Mouse (Mus musculus): ENCODE measurements around the gene Ick. TPM values are rescaled to one million over a fixed set of nuclear protein-coding genes. Genes with fewer than 3 reads are reported as not detected.
A peak's percentile ranks its signal among the peaks of the same experiment; 100 is the strongest.

Ick gene
- polyA plus RNA-seq, 1 experiment, result 8.4 TPM

DNA sequence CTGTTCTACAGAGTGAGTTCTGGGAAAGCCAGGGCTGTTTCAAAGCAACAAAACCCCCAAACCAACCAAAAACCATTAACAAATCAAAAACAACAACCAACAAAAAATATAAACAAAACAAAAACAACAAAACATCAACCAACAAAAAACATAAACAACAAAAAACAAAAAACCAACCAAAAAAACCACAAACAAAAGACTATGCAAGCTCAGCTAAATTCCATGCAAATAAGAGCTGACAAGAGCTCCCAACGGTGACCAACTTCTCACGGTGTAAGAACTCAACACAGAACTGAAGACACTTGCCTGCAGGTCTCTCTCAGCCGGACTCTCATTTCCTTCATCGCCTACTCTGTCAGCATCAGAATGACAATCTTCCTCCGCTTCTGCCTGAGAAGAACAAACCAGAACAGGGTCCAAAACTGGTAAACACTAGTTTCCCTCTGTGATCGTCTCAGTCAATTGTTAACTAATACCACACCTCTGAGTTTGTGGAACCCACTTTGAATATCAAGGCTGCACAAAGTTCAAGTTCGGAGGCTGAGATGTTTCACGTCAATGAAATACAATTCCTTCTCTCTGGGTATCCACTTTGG lies 4.9 kb upstream of the Ick start:
- no peak overlapping the region for H3K4me3 ChIP-seq (ENCODE audit: control insufficient read depth, low read depth, low read length)
- H3K27ac ChIP-seq (ENCODE audit: control insufficient read depth, insufficient read depth, low read depth, low read length), result no peak overlapping the region
- H3K27me3 ChIP-seq (ENCODE audit: control insufficient read depth, insufficient read depth, low read length), result no peaks in the 10 kb centered on the region
- H3K4me1 ChIP-seq (ENCODE audit: control insufficient read depth, insufficient read depth, low read length), result peaks cover 6% of the 10 kb centered on the region; the same call in 1 of the 2 replicates
- TF ChIP-seq POLR2A (IDR thresholded peaks at IDR 0.05; ENCODE audit: control insufficient read depth, low read depth, low read length) (no peak), CTCF (IDR thresholded peaks at IDR 0.05; ENCODE audit: control insufficient read depth, insufficient read depth, insufficient replicate concordance, low read depth, low read length) (no peak)
- H3K36me3 ChIP-seq (ENCODE audit: control insufficient read depth, insufficient read depth, low read length), result peaks cover 4% of the 10 kb centered on the region; the same call in 1 of the 2 replicates

DNA sequence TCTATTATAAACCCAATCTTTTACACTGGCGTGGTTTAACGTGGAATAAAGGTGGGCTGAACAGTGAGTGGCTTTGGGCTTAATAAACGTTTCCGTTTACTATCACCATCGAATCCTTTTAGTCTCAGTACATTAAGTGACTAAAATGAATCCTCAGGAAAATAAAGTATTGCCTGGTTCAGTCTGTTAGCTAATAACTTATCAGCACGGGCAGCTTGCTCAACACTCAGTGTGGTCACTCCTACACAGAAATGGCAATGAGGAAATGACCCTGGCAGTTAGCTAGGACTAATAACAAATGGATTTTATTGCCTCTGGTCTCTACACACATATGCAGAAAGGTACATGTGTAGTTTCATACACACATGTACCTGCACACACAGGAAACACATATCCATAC lies 4.0 kb upstream of the Ick start:
- H3K36me3 ChIP-seq (ENCODE audit: control insufficient read depth, insufficient read depth, low read length), result peaks cover 4% of the 10 kb centered on the region; the same call in 1 of the 2 replicates
- peaks cover 6% of the 10 kb centered on the region for H3K4me1 ChIP-seq (ENCODE audit: control insufficient read depth, insufficient read depth, low read length)
- no peak overlapping the region for H3K27ac ChIP-seq (ENCODE audit: control insufficient read depth, insufficient read depth, low read depth, low read length)
- no peaks in the 10 kb centered on the region for H3K27me3 ChIP-seq (ENCODE audit: control insufficient read depth, insufficient read depth, low read length)
- TF ChIP-seq CTCF (IDR thresholded peaks at IDR 0.05; ENCODE audit: control insufficient read depth, insufficient read depth, insufficient replicate concordance, low read depth, low read length), result no peak
- TF ChIP-seq POLR2A (IDR thresholded peaks at IDR 0.05; ENCODE audit: control insufficient read depth, low read depth, low read length), result no peak
- no peak overlapping the region for H3K4me3 ChIP-seq (ENCODE audit: control insufficient read depth, low read depth, low read length)

DNA sequence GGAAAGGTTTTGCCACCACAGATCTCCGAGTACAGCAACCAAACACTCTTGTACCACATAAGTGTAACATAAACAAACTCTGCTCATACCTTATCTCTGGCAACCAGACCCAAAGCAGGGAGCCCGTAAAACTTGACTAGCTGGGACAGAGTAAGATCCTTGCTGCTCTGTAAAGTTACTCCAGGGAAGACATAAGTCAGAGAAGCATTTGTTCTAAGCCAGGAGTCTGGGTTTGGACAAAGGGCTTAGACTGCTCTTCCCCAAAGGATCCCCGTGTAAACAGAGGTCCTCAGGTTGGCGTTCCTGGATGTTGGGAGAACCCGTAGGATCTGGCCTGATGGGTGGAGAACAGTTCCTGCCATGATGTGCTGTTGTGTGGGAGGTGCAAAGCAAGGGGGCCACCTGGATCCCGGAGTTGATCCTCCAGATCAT lies 3.5 kb upstream of the Ick start:
- peaks cover 3% of the 10 kb centered on the region; the same call in 1 of the 2 replicates for H3K36me3 ChIP-seq (ENCODE audit: control insufficient read depth, insufficient read depth, low read length)
- no peaks in the 10 kb centered on the region for H3K27me3 ChIP-seq (ENCODE audit: control insufficient read depth, insufficient read depth, low read length)
- no peak for TF ChIP-seq CTCF (IDR thresholded peaks at IDR 0.05; ENCODE audit: control insufficient read depth, insufficient read depth, insufficient replicate concordance, low read depth, low read length)
- no peak for TF ChIP-seq POLR2A (IDR thresholded peaks at IDR 0.05; ENCODE audit: control insufficient read depth, low read depth, low read length)
- peaks cover 6% of the 10 kb centered on the region for H3K4me1 ChIP-seq (ENCODE audit: control insufficient read depth, insufficient read depth, low read length)
- H3K27ac ChIP-seq (ENCODE audit: control insufficient read depth, insufficient read depth, low read depth, low read length), result no peak overlapping the region
- H3K4me3 ChIP-seq (ENCODE audit: control insufficient read depth, low read depth, low read length), result no peak overlapping the region

DNA sequence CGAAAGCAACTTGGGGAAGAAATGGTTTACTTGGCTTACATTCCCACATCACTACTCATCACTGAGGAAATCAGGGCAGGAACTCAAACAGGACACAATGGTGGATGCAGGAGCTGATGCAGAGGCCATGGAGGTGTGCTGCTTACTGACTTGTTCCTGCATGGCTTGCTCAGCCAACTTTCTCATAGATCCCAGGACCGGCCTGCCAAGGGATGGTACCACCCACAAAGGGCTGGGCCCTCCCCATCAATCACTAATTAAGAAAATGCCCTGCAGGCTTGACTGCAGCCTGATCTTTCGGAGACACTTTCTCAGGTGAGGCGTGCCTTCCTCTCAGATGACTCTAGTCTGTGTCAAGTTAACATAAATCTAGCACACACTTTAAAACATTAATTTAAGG lies 2.2 kb upstream of the Ick start:
- TF ChIP-seq CTCF (IDR thresholded peaks at IDR 0.05; ENCODE audit: control insufficient read depth, insufficient read depth, insufficient replicate concordance, low read depth, low read length), result no peak
- no peak for TF ChIP-seq POLR2A (IDR thresholded peaks at IDR 0.05; ENCODE audit: control insufficient read depth, low read depth, low read length)
- Histone ChIP-seq H3K4me3 (ENCODE audit: control insufficient read depth, low read depth, low read length) (no peak overlapping the region), H3K27ac (ENCODE audit: control insufficient read depth, insufficient read depth, low read depth, low read length) (no peak overlapping the region)

DNA sequence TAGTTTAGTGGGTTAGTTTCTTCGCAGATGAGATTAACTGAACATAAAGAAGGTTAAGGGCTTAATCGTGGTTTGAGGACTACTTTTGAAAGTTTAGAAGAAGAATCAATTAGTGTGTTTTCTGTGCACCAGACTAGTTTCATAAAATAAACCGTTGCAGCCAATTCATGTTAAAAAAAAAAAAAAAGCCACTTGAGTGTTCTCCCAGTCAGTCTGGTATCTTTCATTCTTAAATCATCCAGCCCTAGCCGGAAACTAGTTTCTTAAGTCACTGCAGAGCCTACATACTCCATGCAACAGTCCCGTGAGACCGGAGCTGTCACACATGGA lies 1.4 kb upstream of the Ick start:
- Histone ChIP-seq H3K27ac (ENCODE audit: control insufficient read depth, insufficient read depth, low read depth, low read length) (no peak overlapping the region; the same call in 1 of the 2 replicates), H3K27me3 (ENCODE audit: control insufficient read depth, insufficient read depth, low read length) (no peaks in the 10 kb centered on the region), H3K4me3 (ENCODE audit: control insufficient read depth, low read depth, low read length) (peak overlapping the region; percentile 87), H3K4me1 (ENCODE audit: control insufficient read depth, insufficient read depth, low read length) (peaks cover 6% of the 10 kb centered on the region), H3K36me3 (ENCODE audit: control insufficient read depth, insufficient read depth, low read length) (peaks cover 2% of the 10 kb centered on the region; the same call in 1 of the 2 replicates)
- TF ChIP-seq CTCF (IDR thresholded peaks at IDR 0.05; ENCODE audit: control insufficient read depth, insufficient read depth, insufficient replicate concordance, low read depth, low read length) (no peak), POLR2A (IDR thresholded peaks at IDR 0.05; ENCODE audit: control insufficient read depth, low read depth, low read length) (no peak)

More for the DNA sequence above, 2.2 kb upstream of the Ick start:
- Histone ChIP-seq H3K4me1 (ENCODE audit: control insufficient read depth, insufficient read depth, low read length) (peaks cover 6% of the 10 kb centered on the region), H3K27me3 (ENCODE audit: control insufficient read depth, insufficient read depth, low read length) (no peaks in the 10 kb centered on the region), H3K36me3 (ENCODE audit: control insufficient read depth, insufficient read depth, low read length) (peaks cover 3% of the 10 kb centered on the region; the same call in 1 of the 2 replicates)

DNA sequence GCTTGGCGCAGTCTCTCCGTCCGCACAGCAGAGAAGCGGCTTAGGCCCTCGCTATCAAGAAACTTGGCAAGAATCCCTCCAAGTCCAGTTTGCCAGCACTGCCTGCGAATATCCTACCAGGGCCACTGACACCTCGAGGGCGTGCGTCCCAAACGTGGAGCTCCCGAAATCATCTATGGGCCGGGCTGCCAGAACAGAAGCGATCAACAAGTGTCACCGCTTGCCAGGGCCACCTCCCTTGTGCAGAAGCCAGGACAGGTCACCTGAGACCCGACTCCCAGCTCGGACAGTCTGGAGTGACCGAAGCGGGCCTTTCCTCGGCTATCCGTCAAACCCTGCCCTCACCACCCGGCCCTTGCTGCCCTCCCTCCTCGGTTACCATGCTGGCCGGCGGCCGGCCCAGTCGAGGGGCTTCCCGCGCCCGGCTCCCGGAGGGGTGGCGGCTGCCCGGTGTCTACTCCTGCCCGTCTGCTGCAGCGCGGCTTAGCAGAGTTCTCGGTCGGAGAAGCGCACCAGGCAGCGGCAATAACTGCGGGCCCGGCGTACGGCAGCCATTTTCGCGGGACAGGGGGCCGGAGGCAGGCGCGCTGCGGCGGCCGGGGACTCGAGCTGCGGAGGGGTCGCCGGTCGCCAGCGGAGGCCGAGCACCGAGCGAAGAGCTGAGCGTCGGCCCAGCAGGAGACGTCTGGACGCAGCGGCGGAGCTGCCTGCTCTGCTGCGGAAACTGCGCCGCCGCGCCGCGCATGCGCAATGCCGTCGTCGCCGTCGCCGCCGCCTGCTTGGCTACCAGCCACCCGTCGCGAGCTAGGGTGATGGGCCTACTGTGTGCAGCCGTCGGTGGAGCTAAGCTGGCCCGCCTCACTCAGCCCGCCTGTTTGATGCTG lies 838 bp upstream of the Ick start:
- peaks cover 2% of the 10 kb centered on the region; the same call in 1 of the 2 replicates for H3K36me3 ChIP-seq (ENCODE audit: control insufficient read depth, insufficient read depth, low read length)
- peak; percentile 88 for TF ChIP-seq POLR2A (IDR thresholded peaks at IDR 0.05; ENCODE audit: control insufficient read depth, low read depth, low read length)
- TF ChIP-seq CTCF (IDR thresholded peaks at IDR 0.05; ENCODE audit: control insufficient read depth, insufficient read depth, insufficient replicate concordance, low read depth, low read length), result no peak
- H3K27ac ChIP-seq (ENCODE audit: control insufficient read depth, insufficient read depth, low read depth, low read length), result peak overlapping the region; percentile 90
- no peaks in the 10 kb centered on the region for H3K27me3 ChIP-seq (ENCODE audit: control insufficient read depth, insufficient read depth, low read length)
- peaks cover 6% of the 10 kb centered on the region for H3K4me1 ChIP-seq (ENCODE audit: control insufficient read depth, insufficient read depth, low read length)
- H3K4me3 ChIP-seq (ENCODE audit: control insufficient read depth, low read depth, low read length), result peak overlapping the region; percentile 87

DNA sequence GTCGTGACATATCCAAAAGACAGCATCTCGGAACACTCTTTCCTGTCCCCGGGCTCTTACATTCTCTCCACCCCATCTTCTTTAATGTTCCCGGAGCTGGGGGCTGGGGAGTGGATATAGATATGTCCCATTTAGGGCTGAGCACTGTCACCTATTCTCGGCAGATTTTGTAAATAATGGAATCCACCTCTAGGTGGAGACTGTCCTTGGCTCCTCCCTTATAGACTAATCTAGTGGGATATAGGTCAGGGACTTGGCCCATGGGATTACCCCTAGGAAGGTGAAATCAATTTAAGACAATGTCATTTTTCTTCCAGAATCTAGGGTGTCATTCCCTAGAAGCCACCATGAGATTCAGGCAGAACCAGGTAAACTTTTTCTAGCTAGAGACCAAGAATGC lies 664 bp downstream of the Ick start:
- Histone ChIP-seq H3K27ac (ENCODE audit: control insufficient read depth, insufficient read depth, low read depth, low read length) (no peak overlapping the region), H3K4me3 (ENCODE audit: control insufficient read depth, low read depth, low read length) (no peak overlapping the region; the same call in 1 of the 2 replicates), H3K36me3 (ENCODE audit: control insufficient read depth, insufficient read depth, low read length) (no peaks in the 10 kb centered on the region), H3K4me1 (ENCODE audit: control insufficient read depth, insufficient read depth, low read length) (peaks cover 8% of the 10 kb centered on the region), H3K27me3 (ENCODE audit: control insufficient read depth, insufficient read depth, low read length) (no peaks in the 10 kb centered on the region)
- TF ChIP-seq CTCF (IDR thresholded peaks at IDR 0.05; ENCODE audit: control insufficient read depth, insufficient read depth, insufficient replicate concordance, low read depth, low read length) (no peak), POLR2A (IDR thresholded peaks at IDR 0.05; ENCODE audit: control insufficient read depth, low read depth, low read length) (no peak)
